Mouse (Mus musculus) v-Abl transformed pro-B cells (cell line): ENCODE results near the gene Sh3bp5.

Source experiments
- in situ Hi-C, 2 experiments: fragments of 400-800 bp; cut with MboI; formaldehyde crosslinking; loops; one replicate each; pipeline ENCODE4 v1.15.1; 2025; ENCODE audit not compliant: unreplicated experiment in 2 of 2

The Sh3bp5 gene

GRCm38 (mm10) chr14:31324851-31325250 lies 111.0 kb downstream of the Sh3bp5 start:
- in situ Hi-C loops: loop anchor here (5.0 to 25.0 kb wide), 3 partner anchors 53 to 762 kb away; partner anchors contain the start of genes Nisch (in 2 of the 2), Sema3g (in 2 of the 2), Dph3 (in 1 of the 2) and Oxnad1 (in 1 of the 2)

DNA sequence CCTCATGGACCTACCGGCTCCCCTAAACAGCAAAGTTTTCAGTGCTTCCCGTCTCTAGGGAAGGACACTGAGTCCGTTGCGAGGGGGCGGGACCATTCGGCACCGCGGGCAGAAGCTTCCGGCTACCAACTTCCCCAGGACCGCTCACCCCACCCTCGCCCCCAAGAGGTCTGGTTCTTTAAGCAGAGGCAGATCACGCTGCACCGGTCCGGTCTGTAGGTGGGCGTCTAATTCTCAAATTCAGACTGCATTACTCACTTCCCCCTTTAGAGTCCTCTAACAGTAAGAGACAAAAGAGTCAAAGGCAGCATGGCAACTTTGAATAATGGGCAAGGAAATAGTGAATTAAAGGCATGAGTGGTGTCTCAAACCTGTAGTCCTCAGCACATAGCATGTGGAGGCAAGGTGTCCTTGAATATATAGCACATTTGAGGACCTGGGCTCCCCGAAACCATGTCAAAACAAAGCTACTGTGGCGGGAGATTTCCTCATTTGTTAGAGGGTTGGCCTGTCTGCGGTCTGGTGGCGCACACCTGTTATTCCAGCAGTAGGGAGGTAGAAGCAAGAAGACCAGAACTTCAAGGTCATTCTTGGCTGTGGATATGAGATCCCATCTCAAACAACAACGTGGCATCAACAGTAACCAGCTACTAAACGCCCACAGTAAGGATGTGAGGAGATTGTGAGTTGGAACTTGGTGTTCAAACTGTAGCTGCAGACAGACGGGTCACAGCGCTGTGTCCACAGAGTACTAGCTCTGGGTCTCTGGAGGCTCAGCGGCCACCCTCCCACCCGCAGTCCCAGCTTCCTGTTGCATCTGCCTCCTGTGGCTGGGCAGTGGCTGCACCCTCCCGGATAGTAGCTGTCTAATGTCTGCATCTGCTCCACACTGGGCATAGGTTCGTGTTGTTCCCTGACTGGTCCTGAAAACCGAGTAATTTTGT lies 111.8 kb downstream of the Sh3bp5 start, which contains the start of gene Dnah1:
Dnah1 (minus strand) TSS at position 48 of the 944 bp plus-strand sequence.
- in situ Hi-C loops: no loop called here

- in situ Hi-C loops: no loop called here
Measured at GRCm38 (mm10) chr14:31323189-31323588, 112.7 kb downstream of the Sh3bp5 start.

DNA sequence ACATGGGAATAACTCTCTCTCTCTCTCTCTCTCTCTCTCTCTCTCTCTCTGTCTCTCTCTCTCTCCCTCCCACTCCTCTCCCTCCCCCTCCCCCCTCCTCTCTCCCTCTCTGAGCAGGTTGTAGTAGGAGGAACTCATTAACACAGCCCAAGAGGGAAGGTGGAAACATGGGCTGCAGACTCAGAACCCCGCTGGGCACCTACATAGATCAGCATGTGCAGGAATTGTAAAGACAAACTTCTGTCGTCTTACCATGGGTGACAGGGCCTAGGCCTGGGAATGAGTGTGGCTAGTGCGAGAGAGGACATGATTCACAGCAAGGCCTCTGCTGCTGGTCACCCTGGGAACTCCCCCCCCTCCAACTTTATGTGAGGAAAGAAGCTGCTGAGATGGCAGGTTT lies 113.7 kb downstream of the Sh3bp5 start:
- in situ Hi-C loops: no loop called here

GRCm38 (mm10) chr14:31321181-31321580 lies 114.7 kb downstream of the Sh3bp5 start:
- in situ Hi-C loops: no loop called here

GRCm38 (mm10) chr14:31319546-31319945 lies 116.3 kb downstream of the Sh3bp5 start:
- in situ Hi-C loops: no loop called here

- in situ Hi-C loops: no loop called here
Measured at GRCm38 (mm10) chr14:31317754-31318153, 118.1 kb downstream of the Sh3bp5 start.

DNA sequence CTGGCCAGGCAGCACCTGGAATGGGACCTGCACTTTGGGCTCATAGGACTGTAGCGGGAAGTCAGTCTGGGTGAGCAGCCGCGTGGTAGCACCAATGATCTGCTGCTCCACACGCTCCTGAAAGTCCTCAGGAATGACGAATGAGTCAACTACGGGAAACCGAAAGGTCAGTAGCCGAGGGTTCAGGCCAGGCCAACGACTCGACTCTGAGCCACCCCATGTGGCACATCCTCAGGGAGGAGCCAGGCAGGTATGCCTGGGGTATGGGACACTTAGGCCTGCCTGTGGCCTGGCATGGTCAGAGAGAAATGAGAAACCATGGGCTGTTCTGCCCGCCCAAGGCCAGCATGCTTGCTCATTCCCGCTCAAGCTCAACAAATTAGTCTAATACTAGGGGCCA lies 119.3 kb downstream of the Sh3bp5 start:
- in situ Hi-C loops: no loop called here

GRCm38 (mm10) chr14:31313192-31313591 lies 122.7 kb downstream of the Sh3bp5 start:
- in situ Hi-C loops: no loop called here
